Mouse (Mus musculus): Measurements from ENCODE around the gene Pacrg.
A peak's percentile ranks its signal among the peaks of the same experiment; 100 is the strongest.

DNA sequence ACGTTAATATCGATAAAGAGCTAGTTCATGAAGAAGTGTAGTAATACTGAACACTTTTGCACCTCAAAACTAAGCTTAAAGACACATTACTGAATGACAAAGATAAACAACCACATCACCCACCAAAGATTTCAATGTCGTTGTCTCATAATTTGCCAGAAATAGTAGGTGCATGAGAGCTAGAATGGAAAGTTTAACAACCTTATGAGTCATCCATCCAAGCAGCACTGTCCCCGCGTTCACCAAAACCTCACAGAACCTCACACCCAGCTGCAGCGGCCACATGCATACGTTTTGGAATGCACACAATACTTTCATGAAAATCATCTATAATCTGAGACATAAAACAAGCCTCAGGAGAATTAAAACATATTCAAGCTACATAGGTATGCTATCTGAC, 206.3 kb downstream of the Pacrg start:
- TF ChIP-seq CTCF (IDR thresholded peaks at IDR 0.05; ENCODE audit: control insufficient read depth, insufficient read depth, insufficient read length) = no peak
- TF ChIP-seq MAX (IDR thresholded peaks at IDR 0.05) = peak; percentile 74
- TF ChIP-seq MYOD1 (IDR thresholded peaks at IDR 0.05; ENCODE audit: control insufficient read depth, insufficient read length, low read depth) = peak; percentile 11
- TF ChIP-seq MYOG (IDR thresholded peaks at IDR 0.05; ENCODE audit: control insufficient read depth, extremely low read depth, insufficient read length) = no peak
- TF ChIP-seq CEBPB (IDR thresholded peaks at IDR 0.05; ENCODE audit: low read depth) = no peak
- TF ChIP-seq USF1 (IDR thresholded peaks at IDR 0.05; ENCODE audit: low read depth) = no peak
- TF ChIP-seq FOSL1 (IDR thresholded peaks at IDR 0.05; ENCODE audit: insufficient read depth, low read length, poor library complexity, severe bottlenecking) = no peak
